Mouse (Mus musculus) embryonic stem cell, embryonic (primary cell): ENCODE measurements around the gene Nbeal1.

Source experiments
- CTCF ChIA-PET, 4 experiments: fragments of 300-600 bp in 2 of 4; fragments of 350-600 bp in 2 of 4; sonication (Branson Sonifier 250); formaldehyde crosslinking; loops; one replicate each; lab custom pipeline; 2022; ENCODE audit warnings: inconsistent platforms in 2 of 4; lab: Charles Lee
- POLR2A ChIA-PET, 4 experiments: fragments of 300-600 bp in 2 of 4; fragments of 350-600 bp in 2 of 4; sonication (Branson Sonifier 250); formaldehyde crosslinking; loops; one replicate each; lab custom pipeline; 2022; ENCODE audit warnings: antibody characterized with exemption in 4 of 4, inconsistent platforms in 1 of 4; lab: Charles Lee

Nbeal1 gene

DNA sequence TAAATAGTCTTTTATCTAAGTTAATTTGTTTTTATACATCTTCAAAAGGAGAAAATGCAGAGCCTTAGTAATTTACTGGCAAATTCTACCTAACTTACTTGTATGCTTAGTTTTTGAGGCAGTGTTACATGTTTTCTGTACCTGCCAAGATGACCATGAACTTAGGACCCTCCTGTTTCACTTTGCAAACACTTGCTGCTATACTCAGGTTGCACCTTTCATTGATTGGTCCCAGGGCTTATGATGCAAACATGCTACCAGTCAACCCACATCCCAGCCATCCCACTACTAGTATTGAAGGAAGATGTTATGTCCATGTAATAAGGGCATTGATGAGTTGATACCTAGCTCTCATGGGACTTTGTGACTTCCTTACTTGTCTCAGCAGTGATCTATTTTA lies 88.9 kb downstream of the Nbeal1 start:
- POLR2A ChIA-PET: interaction anchor here in 1 of 4 experiments (1.0 kb wide), 1 partner anchor 82 kb away, joined by 3 read pairs; no protein-coding TSS in a partner anchor
- CTCF ChIA-PET: no interaction called here

DNA sequence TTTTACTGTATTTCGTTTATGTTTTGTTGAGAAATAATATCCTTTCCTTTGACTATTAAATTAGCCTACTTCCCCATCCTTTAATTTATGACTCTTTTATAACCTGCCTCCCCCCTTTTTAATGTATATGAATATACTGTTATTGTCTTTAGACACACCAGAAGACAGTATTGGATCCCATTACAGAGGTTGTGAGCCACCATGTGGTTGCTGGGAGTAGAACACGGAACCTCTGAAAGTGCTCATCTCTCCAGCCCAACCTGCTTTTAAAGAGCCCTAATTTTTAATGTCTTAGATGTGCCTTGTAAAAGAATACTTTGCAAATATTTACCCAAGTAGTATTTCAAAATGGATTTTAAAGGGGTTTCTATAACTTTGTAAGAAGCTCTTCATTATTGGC lies 92.1 kb downstream of the Nbeal1 start:
- CTCF ChIA-PET: interaction anchor here in 1 of 4 experiments (1.2 kb wide), 1 partner anchor 12 kb away, joined by 3 read pairs; no protein-coding TSS in a partner anchor
- POLR2A ChIA-PET: interaction anchor here in 1 of 4 experiments (0.7 kb wide), 1 partner anchor 168 kb away, joined by 3 read pairs; no protein-coding TSS in a partner anchor

DNA sequence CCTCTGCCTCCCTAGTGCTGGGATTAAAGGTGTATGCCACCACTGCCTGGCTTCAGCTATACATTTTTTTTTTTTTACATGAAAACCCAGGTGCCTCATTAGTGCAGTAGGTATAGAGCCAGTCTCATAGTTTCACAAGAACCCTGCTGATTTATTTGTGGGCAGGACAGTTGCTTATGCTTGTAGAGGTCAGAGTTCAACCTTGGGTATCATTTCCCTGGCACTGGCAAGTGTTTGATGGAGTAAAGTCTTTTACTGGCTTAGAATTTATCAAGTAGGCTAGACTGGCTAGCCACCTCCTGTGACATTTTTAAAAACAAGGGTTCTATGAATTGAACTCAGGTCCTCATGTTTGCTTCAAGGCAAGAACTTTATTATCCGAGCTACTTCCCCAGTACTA lies 113.5 kb downstream of the Nbeal1 start:
- POLR2A ChIA-PET: interaction anchor here in 1 of 4 experiments (1.1 to 1.5 kb wide), 2 partner anchors 9 to 104 kb away, joined by 3 to 4 read pairs; no protein-coding TSS in a partner anchor

DNA sequence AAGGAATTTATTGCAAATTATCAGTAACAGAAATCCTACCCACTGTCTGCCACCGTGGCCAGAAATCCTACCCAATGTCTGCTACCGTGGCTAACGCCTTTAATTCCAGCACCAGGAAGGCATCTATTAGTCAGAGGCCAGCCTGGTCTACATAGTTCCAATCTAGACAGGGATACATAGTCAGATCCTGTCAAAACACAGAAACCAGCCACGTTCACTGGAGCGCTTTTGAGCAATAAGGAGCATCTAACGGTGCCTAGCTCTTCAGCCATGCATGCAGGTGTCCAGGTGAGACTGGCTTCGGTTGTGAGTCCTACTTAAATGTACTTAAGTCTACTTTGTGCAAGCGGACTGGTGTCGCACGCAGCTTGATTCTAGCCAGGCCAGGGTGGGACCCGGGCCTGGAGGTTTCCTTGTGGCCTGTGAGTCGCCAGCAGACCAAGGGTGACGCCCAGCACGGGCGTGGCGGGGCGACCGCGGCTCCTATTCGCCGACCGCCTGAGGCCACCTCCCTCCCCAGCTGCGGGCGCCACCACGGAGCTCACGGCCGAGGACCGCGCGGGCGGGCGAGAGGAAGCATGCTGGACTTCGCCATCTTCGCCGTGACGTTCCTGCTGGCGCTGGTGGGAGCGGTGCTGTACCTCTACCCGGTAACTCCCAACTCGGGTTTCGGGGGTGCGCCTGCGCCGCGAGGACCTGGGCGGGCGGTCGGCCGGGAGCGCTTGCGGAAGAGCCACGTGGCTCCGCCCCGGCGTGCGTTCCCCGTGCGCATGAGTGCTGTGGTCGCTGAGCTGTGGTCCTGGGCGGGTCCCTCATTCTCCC lies 162.6 kb downstream of the Nbeal1 start, which contains the start of gene Cyp20a1:
Gene Cyp20a1 (plus strand): TSS at position 516 of the 822 bp plus-strand sequence.
- CTCF ChIA-PET: interaction anchor here in 3 of 4 experiments (0.6 to 0.9 kb wide), 4 partner anchors 30 to 521 kb away, joined by 3 to 5 read pairs (median 4); no protein-coding TSS in a partner anchor
- POLR2A ChIA-PET: interaction anchor here (0.7 to 3.0 kb wide), 42 partner anchors 9 to 520 kb away, joined by 3 to 14 read pairs (median 4); partner anchors contain the start of genes Abi2 (in 3 of the 4) and Nbeal1 (in 3 of the 4)

More for the DNA sequence above, 113.5 kb downstream of the Nbeal1 start:
- CTCF ChIA-PET: no interaction called here

DNA sequence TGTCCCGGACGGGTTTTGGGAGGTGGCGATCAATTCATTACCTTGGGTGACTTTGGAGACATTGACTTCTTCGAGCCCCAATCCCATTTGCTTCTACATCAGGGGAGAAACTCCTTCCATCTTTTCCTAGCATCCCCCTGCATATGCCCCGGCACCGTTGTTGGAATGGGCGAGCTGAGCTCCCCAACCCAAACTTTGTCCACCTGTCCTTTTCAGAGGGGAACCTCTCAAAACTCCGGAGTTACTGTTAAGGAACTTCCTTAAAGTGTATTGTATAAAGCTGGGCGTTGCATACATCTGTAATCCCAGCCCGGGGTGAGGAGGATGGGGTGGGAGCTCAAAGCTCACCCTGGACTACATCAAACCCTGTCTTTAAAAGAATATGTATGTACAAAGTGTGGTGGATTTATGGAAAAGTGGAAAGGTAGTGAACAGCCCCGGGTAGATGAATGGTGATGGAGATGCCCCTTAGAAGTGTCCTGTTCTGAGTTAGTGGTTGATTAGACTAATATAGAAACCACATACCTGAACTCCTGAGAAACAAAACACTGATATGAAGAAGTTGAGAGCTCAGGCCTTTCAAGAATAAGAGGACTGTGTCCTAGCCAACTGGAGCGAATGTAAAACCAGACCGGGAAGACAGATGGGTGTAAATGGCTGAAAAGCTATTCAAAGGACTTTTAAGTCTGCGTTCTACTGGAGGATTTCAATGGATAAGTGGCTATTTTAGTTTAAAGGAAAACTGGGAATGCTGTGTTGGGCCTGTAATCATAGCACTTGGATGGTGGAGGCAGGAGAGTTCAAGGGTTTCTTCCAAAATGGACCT lies 163.4 kb downstream of the Nbeal1 start:
- ChIA-PET CTCF (interaction anchor here in 2 of 4 experiments (0.6 to 0.9 kb wide), 3 partner anchors 34 to 520 kb away, joined by 3 to 5 read pairs (median 4); no protein-coding TSS in a partner anchor), POLR2A (interaction anchor here (0.5 to 3.0 kb wide), 40 partner anchors 8 to 510 kb away, joined by 3 to 14 read pairs (median 4); partner anchors contain the start of genes Abi2 (in 3 of the 4) and Nbeal1 (in 3 of the 4))

DNA sequence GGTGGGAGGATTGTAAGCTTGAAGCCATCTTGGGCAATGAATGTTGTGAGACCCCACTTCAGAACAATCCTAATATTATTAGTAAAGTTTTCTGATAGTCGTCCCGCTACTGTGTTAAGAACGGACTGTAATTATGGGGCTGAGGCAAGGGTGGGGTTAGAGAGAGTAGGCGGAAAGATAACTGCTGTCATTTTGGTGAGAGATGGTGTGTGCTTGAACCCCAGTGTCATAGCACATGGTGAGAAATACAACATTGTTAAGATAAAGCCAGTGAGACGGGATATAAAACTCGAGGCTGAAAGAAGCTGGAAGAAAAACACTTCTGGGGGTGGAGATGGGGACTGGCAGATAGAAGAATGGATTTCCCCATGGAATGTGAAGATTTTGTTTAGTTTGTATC lies 164.3 kb downstream of the Nbeal1 start:
- ChIA-PET POLR2A (interaction anchor here in 3 of 4 experiments (0.7 to 3.0 kb wide), 14 partner anchors 8 to 521 kb away, joined by 3 to 14 read pairs (median 6); partner anchors contain the start of genes Abi2 (in 2 of the 3) and Nbeal1 (in 1 of the 3)), CTCF (no interaction called here)

DNA sequence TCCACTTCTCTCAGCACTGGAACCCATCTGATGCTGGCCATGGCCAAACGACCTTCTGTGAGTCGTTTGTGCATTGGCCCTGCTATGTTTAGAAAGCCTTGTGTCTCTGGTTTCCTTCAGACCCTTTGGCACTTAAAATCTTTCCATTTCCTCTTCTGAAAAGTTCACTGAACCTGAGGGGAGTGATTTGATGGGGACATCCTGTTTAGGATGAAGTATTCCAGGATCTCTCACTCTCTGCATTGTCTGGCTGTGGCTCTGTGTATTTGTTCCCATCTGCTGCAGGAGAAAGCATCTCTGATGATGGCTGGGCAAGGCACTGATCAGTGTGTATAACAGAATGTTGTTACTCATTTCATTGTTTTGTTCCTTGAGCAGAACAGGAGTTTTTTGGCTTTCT lies 165.3 kb downstream of the Nbeal1 start:
- ChIA-PET CTCF (no interaction called here), POLR2A (interaction anchor here in 1 of 4 experiments (0.9 kb wide), 1 partner anchor 85 kb away, joined by 4 read pairs; no protein-coding TSS in a partner anchor)

DNA sequence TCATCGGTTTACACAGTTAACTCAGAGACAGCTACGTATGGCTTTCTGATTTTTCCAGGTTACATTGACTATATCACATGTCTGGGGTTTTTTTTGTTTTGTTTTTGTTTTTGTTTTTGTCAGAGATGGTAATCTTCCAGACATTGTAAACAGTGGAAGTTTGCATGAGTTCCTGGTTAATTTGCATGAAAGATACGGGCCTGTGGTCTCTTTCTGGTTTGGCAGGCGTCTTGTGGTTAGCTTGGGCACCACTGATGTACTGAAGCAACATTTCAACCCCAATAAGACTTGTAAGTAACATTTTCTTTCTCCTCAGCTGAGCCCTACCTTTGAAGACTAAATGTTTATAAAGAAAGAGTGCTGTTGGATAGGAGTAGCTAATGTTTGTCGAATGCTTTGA lies 172.4 kb downstream of the Nbeal1 start:
- POLR2A ChIA-PET: interaction anchor here in 1 of 4 experiments (1.8 kb wide), 1 partner anchor 9 kb away, joined by 6 read pairs; the partner anchor contains the start of gene Cyp20a1

DNA sequence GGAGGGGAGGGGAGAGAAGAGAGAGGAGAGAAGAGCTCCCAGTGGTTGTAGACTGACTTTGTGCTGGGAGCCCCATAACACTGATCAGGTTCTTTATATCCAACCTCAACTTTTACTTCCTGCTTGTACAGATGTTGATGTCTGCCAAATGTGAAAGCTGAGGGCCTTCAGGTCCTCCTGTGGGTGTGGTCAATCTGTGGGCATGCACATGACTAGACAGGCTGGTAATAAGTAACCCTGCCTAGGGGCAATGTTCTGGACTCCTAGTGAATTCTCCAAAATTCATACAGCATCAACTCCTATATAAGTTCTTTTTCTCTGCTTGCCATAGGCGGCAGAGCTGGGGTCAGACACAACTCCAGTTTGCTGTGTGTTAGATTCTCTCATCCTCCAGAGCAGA lies 181.2 kb downstream of the Nbeal1 start:
- ChIA-PET POLR2A (interaction anchor here in 3 of 4 experiments (0.5 to 3.0 kb wide), 5 partner anchors 18 to 635 kb away, joined by 3 to 11 read pairs (median 5); partner anchors contain the start of gene Cyp20a1 (in 3 of the 3)), CTCF (no interaction called here)

More for the DNA sequence above, 172.4 kb downstream of the Nbeal1 start:
- CTCF ChIA-PET: no interaction called here

DNA sequence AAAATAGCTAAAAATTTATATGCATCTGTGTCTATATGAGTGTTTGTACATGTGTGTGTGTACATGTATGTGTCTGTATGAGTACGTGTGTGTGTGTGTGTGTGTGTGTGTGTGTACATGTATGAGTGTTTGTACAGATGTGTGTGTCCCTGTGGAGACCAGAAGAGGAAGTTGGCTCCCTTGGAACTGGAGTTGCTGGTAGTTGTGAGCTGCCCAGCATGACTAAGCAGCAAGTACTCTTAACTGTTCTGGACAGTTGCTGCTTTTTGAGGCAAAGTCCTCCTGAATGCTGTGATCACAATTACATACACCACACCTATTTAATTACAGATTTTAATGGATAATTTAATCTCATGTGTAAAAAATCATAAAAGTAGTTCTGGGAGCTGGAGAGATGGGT lies 196.2 kb downstream of the Nbeal1 start:
- POLR2A ChIA-PET: interaction anchor here in 1 of 4 experiments (0.8 kb wide), 1 partner anchor 41 kb away, joined by 4 read pairs; no protein-coding TSS in a partner anchor
- CTCF ChIA-PET: interaction anchor here in 1 of 4 experiments (0.5 to 0.7 kb wide), 2 partner anchors 910 to 1317 kb away, joined by 3 to 5 read pairs; no protein-coding TSS in a partner anchor

DNA sequence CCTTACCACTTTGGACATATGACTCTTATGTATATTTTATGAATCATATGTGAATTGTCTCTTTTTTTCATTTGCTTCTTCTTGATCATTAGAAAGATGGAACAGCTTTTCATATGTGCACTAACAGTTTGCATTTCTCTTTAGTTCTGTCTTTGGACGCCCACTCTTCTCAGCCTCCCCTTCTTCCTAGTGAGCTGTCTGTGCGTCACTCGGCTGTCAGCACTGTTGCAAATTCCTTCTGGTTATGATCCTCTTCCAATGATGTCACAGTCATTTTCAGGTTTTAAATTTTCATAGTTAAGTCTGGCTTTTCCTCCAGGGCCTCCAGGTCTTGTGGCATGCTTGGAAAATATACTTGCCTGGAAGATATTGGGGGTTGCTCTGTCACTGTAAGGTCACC lies 201.5 kb downstream of the Nbeal1 start:
- ChIA-PET POLR2A (interaction anchor here in 1 of 4 experiments (1.8 to 1.9 kb wide), 2 partner anchors 19 to 27 kb away, joined by 4 to 5 read pairs; partner anchors contain the start of gene Abi2), CTCF (no interaction called here)
